Mouse (Mus musculus): Measurements from ENCODE around the gene Tfcp2.

DNA sequence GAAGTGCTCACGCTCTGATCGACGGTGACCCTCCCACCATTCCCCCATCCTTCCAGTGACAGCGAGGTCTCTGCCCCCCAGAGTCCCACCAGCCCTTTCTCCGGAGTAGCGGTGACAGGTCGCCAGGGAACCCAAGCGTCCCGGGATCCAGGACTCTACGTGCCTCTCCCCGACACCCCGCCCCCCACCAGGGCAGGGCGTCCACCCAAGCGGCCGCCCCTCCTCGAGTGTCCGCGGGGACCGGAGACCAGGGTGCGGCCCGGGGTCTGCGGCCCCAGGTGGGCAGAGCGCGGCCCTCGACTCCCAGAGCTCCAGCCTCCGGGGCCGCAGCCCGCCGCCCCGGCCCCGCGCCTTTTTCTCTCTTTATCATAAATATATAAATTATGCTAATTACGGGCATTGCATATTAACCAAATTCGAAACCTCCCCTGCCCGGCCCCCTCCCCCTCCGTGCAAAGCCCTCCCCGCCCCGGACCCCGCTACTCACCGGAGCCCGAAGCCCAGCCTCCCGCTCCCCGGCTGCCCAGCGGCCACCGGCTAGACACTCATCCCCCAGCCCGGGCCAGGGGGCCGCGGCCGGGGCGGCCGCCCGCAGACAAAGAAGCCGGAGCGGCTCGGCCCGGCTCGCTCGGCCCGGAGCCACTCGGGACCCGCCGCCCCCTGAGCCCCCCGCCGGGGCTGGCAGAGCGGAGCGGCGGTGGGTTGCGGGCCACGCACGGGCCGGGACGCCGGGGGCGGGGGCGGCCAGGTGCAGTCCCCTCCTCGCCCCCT, 47.7 kb upstream of the Tfcp2 start, which contains the start of gene Pou6f1:
- TF ChIP-seq CTCF (IDR thresholded peaks at IDR 0.05; ENCODE audit: low read depth, low read length) (no peak), POLR2A (IDR thresholded peaks at IDR 0.05; ENCODE audit: borderline replicate concordance, low read depth, low read length) (no peak)

All from bone marrow macrophage, adult 2 months (primary cell).